Mouse (Mus musculus) limb, embryonic 13.5 days (tissue): ENCODE results near the gene Crip2. TPM values are rescaled to one million over a fixed set of nuclear protein-coding genes. Genes with fewer than 3 reads are reported as not detected.

Experiments used
- ATAC-seq: fragments of 200-750 bp; cut with Nextera tagmentation; 2 replicates; pipeline ENCODE4 v1.8.0; 2017; ENCODE audit warnings: low read depth, moderate number of reproducible peaks, moderate TSS enrichment; ENCODE audit not compliant: low FRiP score
- H3K27ac ChIP-seq: fragments of 300-500 bp; sonication (generic); 2 replicates; pipeline ENCODE4 v1.5.1; 2015; ENCODE audit warnings: inconsistent platforms, mild to moderate bottlenecking, moderate library complexity
- H3K27me3 ChIP-seq: fragments of 300-500 bp; sonication (generic); 2 replicates; pipeline ENCODE4 v1.6.1; 2015; ENCODE audit warnings: mild to moderate bottlenecking, inconsistent platforms
- H3K36me3 ChIP-seq: fragments of 300-500 bp; sonication (generic); 2 replicates; pipeline ENCODE4 v1.6.1; 2015; ENCODE audit warnings: inconsistent platforms, mild to moderate bottlenecking, moderate library complexity
- H3K4me1 ChIP-seq: fragments of 300-500 bp; sonication (generic); 2 replicates; pipeline ENCODE4 v1.6.1; 2015; ENCODE audit warnings: inconsistent platforms
- H3K4me2 ChIP-seq: fragments of 300-500 bp; sonication (generic); replicated peaks from 2 replicates; pipeline ENCODE4 v1.6.1; 2015; ENCODE audit warnings: inconsistent platforms, mild to moderate bottlenecking, moderate library complexity
- H3K4me3 ChIP-seq: fragments of 300-500 bp; sonication (generic); 2 replicates; pipeline ENCODE4 v1.5.1; 2015; ENCODE audit warnings: moderate library complexity, mild to moderate bottlenecking, inconsistent platforms
- H3K9ac ChIP-seq: fragments of 300-500 bp; sonication (generic); 2 replicates; pipeline ENCODE4 v1.6.1; 2015; ENCODE audit warnings: mild to moderate bottlenecking, inconsistent platforms
- H3K9me3 ChIP-seq: fragments of 300-500 bp; sonication (generic); 2 replicates; pipeline ENCODE4 v1.6.1; 2016; ENCODE audit warnings: inconsistent platforms
- WGBS: fragments of 180-500 bp; shearing (Covaris S2); methylation state at CpG from one replicate; pipeline ENCODE4 v1.1.7; 2015; 5-methylcytosine and 5-hydroxymethylcytosine counted together
- polyA plus RNA-seq: library from polyadenylated mRNA; unstranded; fragments of >200 nt; fragmentation: Nextera tagmentation; extraction: Ambion mirVana; gene quantifications from 2 replicates; pipeline ENCODE4 v1.2.1, GENCODE M21; 2015

The Crip2 gene
- polyA plus RNA-seq, 1 experiment from 2014 or later: 70.4 TPM

GRCm38 (mm10) chr12:113151661-113152271 lies 11.7 kb downstream of the Crip2 start:
- H3K4me2 ChIP-seq: peak overlapping the region; percentile 85
- peaks cover 72% of the 10 kb centered on the region for H3K27me3 ChIP-seq
- no peaks in the 10 kb centered on the region for H3K9me3 ChIP-seq
- WGBS: 1% methylated on average over 36 of the region's 36 CpGs
- H3K4me1 ChIP-seq: peaks cover 27% of the 10 kb centered on the region
- peak overlapping the region; percentile 55 for H3K4me3 ChIP-seq
- no peaks in the 10 kb centered on the region for H3K36me3 ChIP-seq
- ATAC-seq: no peak
- H3K27ac ChIP-seq: no peak overlapping the region
- peak overlapping the region; percentile 59 for H3K9ac ChIP-seq

DNA sequence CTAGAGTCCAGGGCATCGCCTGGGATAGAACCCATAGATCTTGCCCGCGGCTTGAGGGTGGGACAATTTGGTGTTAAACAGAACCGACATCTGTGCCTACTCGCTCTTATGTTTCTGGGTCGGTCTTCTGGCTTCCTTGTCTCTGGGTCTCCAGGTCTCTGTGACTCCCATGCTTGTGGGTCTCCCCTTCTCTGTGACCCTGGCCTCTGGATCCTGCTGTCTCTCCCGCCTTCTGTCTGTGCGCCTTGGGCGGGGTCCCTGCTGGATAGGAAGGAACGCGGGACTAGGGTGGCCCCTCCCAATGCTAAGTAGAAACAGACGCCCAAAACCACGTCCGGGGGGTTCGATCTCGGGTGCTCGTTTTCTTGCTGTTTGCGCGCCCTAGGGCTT lies 12.2 kb downstream of the Crip2 start:
- H3K4me2 ChIP-seq: peak overlapping the region; percentile 85
- H3K4me1 ChIP-seq: peaks cover 32% of the 10 kb centered on the region
- H3K9ac ChIP-seq: peak overlapping the region; percentile 59
- H3K27ac ChIP-seq: no peak overlapping the region
- peak overlapping the region; percentile 55 for H3K4me3 ChIP-seq
- H3K9me3 ChIP-seq: no peaks in the 10 kb centered on the region
- H3K36me3 ChIP-seq: no peaks in the 10 kb centered on the region
- H3K27me3 ChIP-seq: peaks cover 67% of the 10 kb centered on the region
- WGBS: 15% methylated on average over 19 of the region's 19 CpGs
- ATAC-seq: no peak

DNA sequence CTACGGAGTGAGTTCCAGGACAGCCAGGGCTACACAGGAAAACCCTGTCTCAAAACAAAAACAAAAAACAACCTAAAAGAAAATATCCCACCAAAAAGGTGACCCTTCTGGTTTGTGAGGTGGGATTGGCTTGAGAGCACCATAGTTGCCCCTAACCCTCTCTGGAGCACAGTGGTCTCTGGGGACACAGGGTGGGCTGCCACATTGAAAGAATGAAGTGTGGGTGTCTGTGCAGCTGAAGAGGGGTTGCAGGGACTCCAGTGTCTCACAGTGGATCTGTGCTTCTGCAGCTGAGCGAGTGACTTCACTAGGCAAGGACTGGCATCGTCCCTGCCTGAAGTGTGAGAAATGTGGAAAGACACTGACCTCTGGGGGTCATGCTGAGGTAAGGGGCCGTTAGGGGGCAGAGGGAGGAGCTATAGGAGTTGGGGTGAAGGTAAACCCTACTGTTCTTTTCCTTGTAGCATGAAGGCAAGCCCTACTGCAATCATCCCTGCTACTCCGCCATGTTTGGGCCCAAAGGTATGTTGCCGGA lies 13.0 kb downstream of the Crip2 start:
- Histone ChIP-seq H3K36me3 (peaks cover under 1% of the 10 kb centered on the region; the same call in 1 of the 2 replicates), H3K9me3 (no peaks in the 10 kb centered on the region), H3K4me2 (no peak overlapping the region; the same call in 1 of the 2 replicates), H3K9ac (no peak overlapping the region), H3K4me3 (no peak overlapping the region), H3K27me3 (peaks cover 60% of the 10 kb centered on the region), H3K27ac (no peak overlapping the region), H3K4me1 (peaks cover 33% of the 10 kb centered on the region)
- no peak for ATAC-seq
- 75% methylated on average over 6 of the region's 6 CpGs for WGBS

GRCm38 (mm10) chr12:113153971-113154370 lies 13.9 kb downstream of the Crip2 start:
- H3K4me2 ChIP-seq: no peak overlapping the region
- H3K36me3 ChIP-seq: peaks cover 5% of the 10 kb centered on the region; the same call in 1 of the 2 replicates
- H3K9me3 ChIP-seq: no peaks in the 10 kb centered on the region
- H3K27ac ChIP-seq: no peak overlapping the region
- ATAC-seq: no peak
- no peak overlapping the region for H3K9ac ChIP-seq
- peaks cover 51% of the 10 kb centered on the region for H3K27me3 ChIP-seq
- H3K4me3 ChIP-seq: no peak overlapping the region
- peaks cover 33% of the 10 kb centered on the region for H3K4me1 ChIP-seq
- WGBS: 93% methylated on average over 7 of the region's 7 CpGs

GRCm38 (mm10) chr12:113154747-113155075 lies 14.7 kb downstream of the Crip2 start:
- Histone ChIP-seq H3K9ac (peak overlapping the region; percentile 70; the same call in 1 of the 2 replicates), H3K4me2 (peak overlapping the region; percentile 90), H3K27me3 (peaks cover 44% of the 10 kb centered on the region), H3K9me3 (no peaks in the 10 kb centered on the region), H3K27ac (no peak overlapping the region), H3K36me3 (peaks cover 9% of the 10 kb centered on the region), H3K4me3 (peak overlapping the region; percentile 65), H3K4me1 (peaks cover 33% of the 10 kb centered on the region)
- ATAC-seq: no peak
- WGBS: 73% methylated on average over 6 of the region's 6 CpGs

- Histone ChIP-seq H3K4me2 (peak overlapping the region; percentile 90), H3K4me3 (peak overlapping the region; percentile 65), H3K27me3 (peaks cover 39% of the 10 kb centered on the region), H3K27ac (peak overlapping the region; percentile 44), H3K9ac (peak overlapping the region; percentile 70), H3K4me1 (peaks cover 33% of the 10 kb centered on the region), H3K36me3 (peaks cover 9% of the 10 kb centered on the region), H3K9me3 (no peaks in the 10 kb centered on the region)
- peak; percentile 0; the same call in 1 of the 2 replicates for ATAC-seq
- 4% methylated on average over 32 of the region's 32 CpGs for WGBS
These were observed 15.2 kb downstream of the Crip2 start for GRCm38 (mm10) chr12:113155076-113155771.

- peaks cover 33% of the 10 kb centered on the region for H3K4me1 ChIP-seq
- H3K4me2 ChIP-seq: peak within 1 kb of the TSS; percentile 90
- H3K36me3 ChIP-seq: peaks cover 9% of the 10 kb centered on the region
- peak within 1 kb of the TSS; percentile 44 for H3K27ac ChIP-seq
- H3K9ac ChIP-seq: peak within 1 kb of the TSS; percentile 70
- ATAC-seq: peak; percentile 96
- H3K9me3 ChIP-seq: no peaks in the 10 kb centered on the region
- WGBS: under 1% methylated on average over 46 of the region's 46 CpGs
- H3K4me3 ChIP-seq: peak within 1 kb of the TSS; percentile 65
- peaks cover 31% of the 10 kb centered on the region for H3K27me3 ChIP-seq
These were observed 16.0 kb downstream of the Crip2 start, which contains the start of gene Tedc1 for GRCm38 (mm10) chr12:113155887-113156539. Gene Tedc1 (plus strand): TSS chr12:113156421.

GRCm38 (mm10) chr12:113156540-113156929 lies 16.5 kb downstream of the Crip2 start:
- ATAC-seq: no peak
- H3K27ac ChIP-seq: no peak overlapping the region

GRCm38 (mm10) chr12:113157002-113157401 lies 17.0 kb downstream of the Crip2 start:
- 39% methylated on average over 8 of the region's 8 CpGs for WGBS
- Histone ChIP-seq H3K9me3 (no peaks in the 10 kb centered on the region), H3K9ac (peak overlapping the region; percentile 69), H3K36me3 (peaks cover 19% of the 10 kb centered on the region), H3K4me1 (peaks cover 27% of the 10 kb centered on the region), H3K27me3 (peaks cover 22% of the 10 kb centered on the region), H3K4me2 (peak overlapping the region; percentile 90), H3K27ac (no peak overlapping the region), H3K4me3 (peak overlapping the region; percentile 65)
- no peak for ATAC-seq

More at GRCm38 (mm10) chr12:113156540-113156929, 16.5 kb downstream of the Crip2 start:
- peak overlapping the region; percentile 65 for H3K4me3 ChIP-seq
- H3K4me1 ChIP-seq: peaks cover 30% of the 10 kb centered on the region
- H3K9me3 ChIP-seq: no peaks in the 10 kb centered on the region
- peaks cover 15% of the 10 kb centered on the region for H3K36me3 ChIP-seq
- peaks cover 26% of the 10 kb centered on the region for H3K27me3 ChIP-seq
- under 1% methylated on average over 23 of the region's 23 CpGs for WGBS
- H3K4me2 ChIP-seq: peak overlapping the region; percentile 90
- peak overlapping the region; percentile 69 for H3K9ac ChIP-seq

DNA sequence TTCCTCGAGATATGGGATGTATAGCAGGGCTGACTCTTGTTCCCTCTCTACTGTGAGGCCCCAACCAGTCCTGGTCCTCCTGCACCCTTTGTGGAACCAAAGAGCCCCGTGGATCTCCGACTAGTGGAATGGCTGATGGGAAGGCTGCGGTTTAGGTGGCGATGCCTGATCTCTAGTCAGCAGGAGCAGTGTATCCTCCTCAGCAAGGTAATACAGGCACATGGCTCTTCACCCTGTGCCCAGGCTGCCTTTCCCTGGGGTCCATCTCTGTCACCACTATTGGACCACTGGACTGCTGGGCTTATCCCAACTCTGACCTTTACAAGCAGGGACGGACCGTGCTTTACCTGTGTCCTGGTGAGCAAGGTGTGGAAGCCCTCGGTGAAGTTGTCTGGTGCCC lies 17.5 kb downstream of the Crip2 start:
- ATAC-seq: no peak
- Histone ChIP-seq H3K4me2 (peak overlapping the region; percentile 90), H3K27me3 (peaks cover 17% of the 10 kb centered on the region), H3K9ac (peak overlapping the region; percentile 69; the same call in 1 of the 2 replicates), H3K36me3 (peaks cover 19% of the 10 kb centered on the region), H3K27ac (no peak overlapping the region), H3K4me1 (peaks cover 22% of the 10 kb centered on the region), H3K4me3 (peak overlapping the region; percentile 65; the same call in 1 of the 2 replicates), H3K9me3 (no peaks in the 10 kb centered on the region)
- WGBS: 91% methylated on average over 8 of the region's 8 CpGs

DNA sequence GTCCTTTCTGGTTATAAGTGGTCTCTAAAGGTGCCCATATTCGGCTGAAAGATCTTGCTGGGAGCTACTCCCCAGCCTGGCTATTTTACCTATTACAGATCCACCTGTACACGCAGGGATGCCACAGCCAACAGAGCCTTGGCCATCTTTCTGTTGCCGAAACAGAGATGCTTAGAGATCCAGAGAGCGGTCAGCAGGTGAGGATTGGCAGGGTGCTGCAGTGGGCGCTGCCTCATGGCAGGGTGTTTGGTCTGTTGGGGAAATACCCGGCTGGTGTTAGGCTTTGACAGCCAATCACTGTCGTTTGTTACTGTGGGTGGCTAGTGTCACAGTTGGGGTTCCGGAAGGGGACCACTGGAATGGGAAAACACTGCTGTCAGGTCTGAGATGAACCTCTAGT lies 17.9 kb downstream of the Crip2 start:
- Histone ChIP-seq H3K27me3 (peaks cover 14% of the 10 kb centered on the region), H3K9me3 (no peaks in the 10 kb centered on the region), H3K4me2 (no peak overlapping the region), H3K4me1 (peaks cover 21% of the 10 kb centered on the region), H3K4me3 (no peak overlapping the region), H3K27ac (no peak overlapping the region), H3K36me3 (peaks cover 21% of the 10 kb centered on the region), H3K9ac (no peak overlapping the region)
- 92% methylated on average over 8 of the region's 8 CpGs for WGBS
- no peak for ATAC-seq

GRCm38 (mm10) chr12:113163561-113164006 lies 23.5 kb downstream of the Crip2 start:
- no peak for ATAC-seq
- H3K27ac ChIP-seq: peak overlapping the region; percentile 49; the same call in 1 of the 2 replicates
- H3K4me3 ChIP-seq: no peak overlapping the region
- no peaks in the 10 kb centered on the region for H3K4me1 ChIP-seq
- WGBS: 92% methylated on average over 11 of the region's 11 CpGs
- no peak overlapping the region for H3K4me2 ChIP-seq
- no peaks in the 10 kb centered on the region for H3K9me3 ChIP-seq
- H3K36me3 ChIP-seq: peaks cover 28% of the 10 kb centered on the region
- no peaks in the 10 kb centered on the region for H3K27me3 ChIP-seq
- H3K9ac ChIP-seq: 0 out of 2 replicates have a peak overlapping the region, but pooled peaks have one; percentile 13
